Mouse (Mus musculus): Measurements from ENCODE around the gene Lin37. TPM values are rescaled to one million over a fixed set of nuclear protein-coding genes. Genes with fewer than 3 reads are reported as not detected.

Gene Lin37
- polyA plus RNA-seq, 1 experiment from 2014 or later: 60.4 TPM

DNA sequence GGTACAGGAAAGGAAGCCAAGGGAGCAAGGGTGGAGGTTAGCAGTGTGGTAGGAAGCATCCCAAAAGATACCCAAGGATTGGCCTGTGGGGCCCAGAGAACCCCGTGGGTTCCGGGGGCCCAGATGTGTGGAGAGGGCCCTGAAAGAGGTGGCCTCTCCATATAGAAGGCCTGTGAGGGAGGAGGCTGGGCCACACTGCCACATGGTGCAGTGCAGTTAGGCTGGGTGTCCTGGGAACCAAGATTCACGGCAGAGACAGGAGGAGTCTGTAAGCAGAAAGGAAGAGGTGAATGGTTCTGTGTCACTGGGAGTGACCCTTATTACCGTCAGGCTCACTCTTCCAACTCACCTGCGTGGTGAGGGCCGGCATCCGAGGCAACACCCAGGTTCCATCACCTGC, 19.1 kb downstream of the Lin37 start:
- H3K27ac ChIP-seq: no peak overlapping the region
- no peaks in the 10 kb centered on the region for H3K9me3 ChIP-seq
- H3K9ac ChIP-seq (replicated peaks): no peak overlapping the region
- peaks cover 5% of the 10 kb centered on the region for H3K4me1 ChIP-seq (replicated peaks)
- no peak overlapping the region for H3K4me3 ChIP-seq (replicated peaks)
- H3K4me2 ChIP-seq (replicated peaks): no peak overlapping the region
- no peak for ATAC-seq
- no peaks in the 10 kb centered on the region for H3K27me3 ChIP-seq
- 95% methylated on average over 7 of the region's 7 CpGs for WGBS
- H3K36me3 ChIP-seq: peaks cover 36% of the 10 kb centered on the region

DNA sequence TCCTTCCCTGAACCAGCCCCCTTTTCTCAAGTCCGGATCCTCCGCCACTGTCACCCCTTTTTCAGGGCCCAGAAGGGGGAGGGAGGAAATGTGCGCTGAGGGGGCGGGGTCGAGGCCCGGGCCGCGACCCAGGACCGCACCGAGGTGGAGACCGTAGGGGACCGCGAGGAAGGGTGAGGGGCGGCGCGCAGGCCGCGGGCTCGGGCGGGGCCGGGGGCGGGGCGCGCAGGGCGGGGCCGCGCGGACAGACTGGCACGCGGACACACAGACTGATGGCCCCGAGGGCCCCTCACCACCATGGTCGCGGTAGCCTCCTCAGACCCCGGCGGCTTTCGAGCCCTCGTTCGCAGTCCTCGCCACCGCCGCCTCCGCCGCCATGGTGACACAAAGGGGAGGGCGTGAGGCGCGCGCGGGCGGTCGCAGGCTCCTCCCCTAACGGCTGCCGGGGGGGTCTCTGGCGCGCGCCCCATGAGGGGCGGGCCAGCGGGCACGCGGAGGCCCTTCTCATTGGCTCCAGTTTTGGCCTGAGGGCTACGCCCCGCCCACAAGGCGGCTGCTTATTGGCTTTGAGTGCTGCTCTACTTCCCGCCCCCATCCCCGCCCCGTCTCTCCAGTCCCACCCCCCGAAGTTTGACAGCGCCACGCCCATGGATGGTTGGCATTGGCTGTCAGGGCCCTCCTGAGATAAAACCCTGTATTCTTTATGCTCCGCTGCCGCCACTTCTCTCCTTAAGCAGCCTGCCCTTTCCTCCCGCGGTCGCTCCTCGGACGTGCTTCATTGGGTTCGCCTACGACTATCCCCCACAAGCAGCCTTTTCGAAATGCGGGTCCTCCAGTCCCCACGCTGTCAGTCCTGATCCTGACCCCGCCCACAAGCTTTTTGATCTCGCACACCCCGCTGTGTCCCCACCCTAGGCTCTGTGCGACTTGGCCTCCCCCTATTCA, 24.7 kb downstream of the Lin37 start, which contains the start of gene Arhgap33:
TSS of gene Arhgap33 (minus strand) at position 428 of the 945 bp plus-strand sequence.
- Histone ChIP-seq H3K9ac (replicated peaks) (peak within 1 kb of the TSS; percentile 93), H3K9me3 (no peaks in the 10 kb centered on the region), H3K27ac (peak within 1 kb of the TSS; percentile 96), H3K4me3 (replicated peaks) (peak within 1 kb of the TSS; percentile 83), H3K4me2 (replicated peaks) (peak within 1 kb of the TSS; percentile 94), H3K27me3 (no peaks in the 10 kb centered on the region), H3K36me3 (peaks cover 46% of the 10 kb centered on the region), H3K4me1 (replicated peaks) (peaks cover 43% of the 10 kb centered on the region)
- peak; percentile 90 for ATAC-seq
- under 1% methylated on average over 61 of the region's 84 CpGs for WGBS

DNA sequence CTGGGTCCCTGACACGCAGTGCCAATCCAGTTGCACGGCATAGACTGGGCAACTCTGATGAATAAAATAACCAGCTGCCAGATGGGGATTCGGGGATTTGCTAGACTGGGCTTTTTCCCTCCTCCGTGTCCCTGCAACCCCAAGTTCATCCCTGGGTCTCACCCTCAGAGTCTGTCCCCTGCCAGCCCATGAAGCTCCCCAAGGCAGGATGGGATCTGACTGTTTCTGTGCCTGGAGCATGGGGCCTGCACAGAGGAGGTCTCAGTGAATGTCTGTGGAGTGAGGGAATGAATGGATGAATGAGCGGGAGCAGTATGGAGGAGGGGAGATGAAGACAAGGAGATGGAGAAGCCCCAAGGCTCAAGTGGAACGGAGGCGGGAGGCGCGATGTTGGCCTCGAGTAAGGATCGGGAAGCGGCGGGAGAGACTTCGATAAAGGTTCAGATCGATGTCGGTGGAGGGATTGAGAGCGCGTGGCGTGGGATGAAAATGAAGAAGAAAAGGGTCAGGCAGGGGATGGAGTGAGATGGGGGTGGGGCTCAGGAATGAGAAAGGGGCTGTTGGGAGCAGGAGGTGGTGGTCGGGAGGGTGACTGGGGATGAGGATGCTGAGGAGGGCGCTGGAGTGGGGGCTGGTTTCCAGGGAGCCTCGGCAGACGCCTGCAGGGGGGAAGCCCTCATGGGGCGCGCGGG, 25.6 kb downstream of the Lin37 start:
- 3% methylated on average over 23 of the region's 26 CpGs for WGBS
- peaks cover 46% of the 10 kb centered on the region for H3K36me3 ChIP-seq
- peak overlapping the region; percentile 93 for H3K9ac ChIP-seq (replicated peaks)
- peak overlapping the region; percentile 96 for H3K27ac ChIP-seq
- peak overlapping the region; percentile 94 for H3K4me2 ChIP-seq (replicated peaks)
- no peaks in the 10 kb centered on the region for H3K9me3 ChIP-seq
- peak overlapping the region; percentile 83 for H3K4me3 ChIP-seq (replicated peaks)
- H3K27me3 ChIP-seq: no peaks in the 10 kb centered on the region
- ATAC-seq: peak; percentile 55
- peaks cover 43% of the 10 kb centered on the region for H3K4me1 ChIP-seq (replicated peaks)

DNA sequence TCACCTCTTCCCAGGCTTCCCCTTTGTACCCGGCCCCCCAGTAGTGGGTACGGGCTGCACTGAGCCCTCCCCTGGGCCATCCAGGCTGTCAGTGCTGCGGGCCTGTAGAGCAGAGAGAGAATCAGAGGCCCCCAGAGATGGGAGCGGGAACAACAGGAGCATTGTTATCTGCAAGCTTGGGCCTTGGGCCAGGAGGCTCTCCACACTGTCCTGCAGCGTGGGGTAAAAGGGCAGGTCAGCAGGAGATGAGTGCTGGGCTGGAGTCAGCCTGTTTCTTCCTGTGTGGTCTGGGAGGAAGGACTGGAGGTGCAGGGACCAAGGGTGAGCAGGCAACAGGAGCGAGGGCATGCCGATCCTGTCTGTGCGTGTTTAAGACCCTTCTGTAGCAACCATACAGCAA, 26.7 kb downstream of the Lin37 start:
- peak overlapping the region; percentile 83 for H3K4me3 ChIP-seq (replicated peaks)
- H3K36me3 ChIP-seq: peaks cover 52% of the 10 kb centered on the region
- no peaks in the 10 kb centered on the region for H3K9me3 ChIP-seq
- H3K4me1 ChIP-seq (replicated peaks): peaks cover 43% of the 10 kb centered on the region
- H3K27me3 ChIP-seq: no peaks in the 10 kb centered on the region
- peak overlapping the region; percentile 56; the same call in 1 of the 2 replicates for H3K27ac ChIP-seq
- 0 out of 2 replicates have a peak, but pooled peaks have one; percentile 2 for ATAC-seq
- H3K4me2 ChIP-seq (replicated peaks): peak overlapping the region; percentile 94
- WGBS: 7% methylated on average over 8 of the region's 8 CpGs
- peak overlapping the region; percentile 93 for H3K9ac ChIP-seq (replicated peaks)

DNA sequence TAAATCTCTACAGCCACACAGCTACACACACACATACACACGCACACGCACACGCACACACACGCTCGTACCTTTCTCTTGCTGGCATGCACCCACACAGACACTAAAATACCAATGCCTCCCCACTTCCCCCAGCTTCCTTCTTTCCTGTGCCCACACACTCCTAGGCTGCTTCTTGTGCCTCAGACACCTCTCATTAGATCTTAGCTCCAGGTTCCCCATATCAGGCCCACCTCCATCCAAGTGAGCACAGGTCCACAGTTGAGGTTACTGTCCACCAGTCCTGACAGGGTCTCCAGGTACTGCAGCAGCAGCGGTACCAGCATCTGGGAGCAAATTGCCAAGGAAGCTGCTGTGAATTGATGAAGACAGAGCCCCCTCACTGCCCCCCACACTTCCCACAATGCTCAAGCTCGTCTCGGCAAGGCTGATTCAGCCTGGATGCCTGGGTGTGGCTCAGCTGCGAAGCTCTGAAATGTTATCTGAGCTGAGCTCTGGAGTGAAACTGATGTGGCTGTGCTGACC, 28.3 kb downstream of the Lin37 start:
- peak overlapping the region; percentile 94 for H3K4me2 ChIP-seq (replicated peaks)
- 0 out of 2 replicates have a peak overlapping the region, but pooled peaks have one; percentile 5 for H3K27ac ChIP-seq
- H3K9me3 ChIP-seq: no peaks in the 10 kb centered on the region
- no peaks in the 10 kb centered on the region for H3K27me3 ChIP-seq
- peaks cover 68% of the 10 kb centered on the region for H3K36me3 ChIP-seq
- 91% methylated on average over 9 of the region's 9 CpGs for WGBS
- no peak for ATAC-seq
- peaks cover 51% of the 10 kb centered on the region for H3K4me1 ChIP-seq (replicated peaks)
- H3K9ac ChIP-seq (replicated peaks): peak overlapping the region; percentile 93
- H3K4me3 ChIP-seq (replicated peaks): 0 out of 2 replicates have a peak overlapping the region, but pooled peaks have one; percentile 83

DNA sequence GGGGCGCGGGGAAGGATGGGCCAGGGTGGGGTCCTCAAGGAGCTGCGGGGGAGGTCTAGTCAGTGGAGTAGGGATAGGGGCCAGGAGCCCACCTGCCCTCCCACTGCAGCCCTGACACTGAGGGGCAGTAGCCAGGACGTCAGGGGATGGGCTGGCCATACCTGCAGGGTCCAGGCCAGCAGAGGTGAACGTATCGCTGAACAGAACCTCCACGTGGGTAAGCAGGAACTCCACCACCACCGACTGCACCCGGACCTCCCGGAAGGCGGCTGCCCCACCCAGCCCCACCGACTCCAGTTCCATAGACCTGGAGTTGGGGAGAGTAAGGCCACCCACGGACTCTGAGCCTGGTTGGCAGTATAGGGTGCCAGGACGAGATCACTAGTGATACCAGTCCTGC, 32.7 kb downstream of the Lin37 start:
- no peak overlapping the region for H3K4me2 ChIP-seq (replicated peaks)
- no peak overlapping the region for H3K4me3 ChIP-seq (replicated peaks)
- peak overlapping the region; percentile 53 for H3K9ac ChIP-seq (replicated peaks)
- peaks cover 35% of the 10 kb centered on the region for H3K4me1 ChIP-seq (replicated peaks)
- H3K36me3 ChIP-seq: peaks cover 98% of the 10 kb centered on the region
- WGBS: 83% methylated on average over 14 of the region's 14 CpGs
- H3K9me3 ChIP-seq: no peaks in the 10 kb centered on the region
- H3K27ac ChIP-seq: no peak overlapping the region
- H3K27me3 ChIP-seq: no peaks in the 10 kb centered on the region
- no peak; the same call in 1 of the 2 replicates for ATAC-seq

DNA sequence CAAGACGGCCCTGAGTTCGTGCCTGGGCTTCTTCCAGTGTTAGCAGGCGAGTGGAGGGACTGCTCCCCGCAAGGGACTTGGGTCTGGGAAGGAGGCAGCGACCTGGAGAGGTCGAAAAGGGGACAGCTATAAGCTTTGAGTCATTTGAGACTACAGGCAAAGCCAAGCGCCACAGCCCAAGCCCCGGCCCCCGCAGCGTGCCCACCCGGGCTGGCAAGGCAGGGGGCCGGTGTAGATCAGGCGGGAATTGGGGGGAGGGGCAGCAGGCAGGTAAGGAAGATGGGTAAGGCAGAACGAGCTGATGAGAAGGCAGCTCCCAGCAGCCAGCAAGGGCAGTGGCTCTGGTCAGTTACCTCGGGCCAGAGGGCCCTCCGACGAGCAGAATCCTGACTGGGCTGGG, 33.2 kb downstream of the Lin37 start:
- H3K27me3 ChIP-seq: no peaks in the 10 kb centered on the region
- H3K9ac ChIP-seq (replicated peaks): peak overlapping the region; percentile 53
- H3K9me3 ChIP-seq: no peaks in the 10 kb centered on the region
- no peak overlapping the region for H3K27ac ChIP-seq
- 31% methylated on average over 17 of the region's 17 CpGs for WGBS
- H3K36me3 ChIP-seq: peaks cover 92% of the 10 kb centered on the region
- no peak overlapping the region for H3K4me3 ChIP-seq (replicated peaks)
- H3K4me2 ChIP-seq (replicated peaks): no peak overlapping the region
- ATAC-seq: no peak
- peaks cover 29% of the 10 kb centered on the region for H3K4me1 ChIP-seq (replicated peaks)

DNA sequence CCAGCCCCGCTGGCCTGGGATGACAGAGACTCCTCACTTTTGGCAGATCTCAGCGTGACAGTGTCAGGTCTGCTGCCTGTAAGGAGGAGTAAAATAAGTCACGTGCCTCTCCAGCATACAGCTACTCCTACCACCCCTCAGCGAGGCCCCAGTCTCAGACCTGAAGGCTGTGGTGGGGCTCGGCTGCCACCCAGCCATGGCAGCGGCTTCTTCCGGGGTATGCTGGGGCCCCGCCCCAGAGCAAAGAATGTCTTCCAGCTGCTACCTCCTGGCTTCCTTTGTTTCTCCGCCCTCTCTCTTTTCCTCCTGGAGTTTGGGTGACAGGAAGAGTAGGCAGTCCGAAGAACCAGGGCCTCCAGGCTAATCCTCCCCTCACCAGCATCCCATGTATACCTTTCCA, 33.7 kb downstream of the Lin37 start:
- Histone ChIP-seq H3K4me3 (replicated peaks) (no peak overlapping the region), H3K27ac (no peak overlapping the region), H3K27me3 (no peaks in the 10 kb centered on the region), H3K4me1 (replicated peaks) (peaks cover 25% of the 10 kb centered on the region), H3K36me3 (peaks cover 87% of the 10 kb centered on the region), H3K4me2 (replicated peaks) (no peak overlapping the region), H3K9ac (replicated peaks) (no peak overlapping the region; the same call in 1 of the 2 replicates), H3K9me3 (no peaks in the 10 kb centered on the region)
- 36% methylated on average over 10 of the region's 10 CpGs for WGBS
- ATAC-seq: no peak

DNA sequence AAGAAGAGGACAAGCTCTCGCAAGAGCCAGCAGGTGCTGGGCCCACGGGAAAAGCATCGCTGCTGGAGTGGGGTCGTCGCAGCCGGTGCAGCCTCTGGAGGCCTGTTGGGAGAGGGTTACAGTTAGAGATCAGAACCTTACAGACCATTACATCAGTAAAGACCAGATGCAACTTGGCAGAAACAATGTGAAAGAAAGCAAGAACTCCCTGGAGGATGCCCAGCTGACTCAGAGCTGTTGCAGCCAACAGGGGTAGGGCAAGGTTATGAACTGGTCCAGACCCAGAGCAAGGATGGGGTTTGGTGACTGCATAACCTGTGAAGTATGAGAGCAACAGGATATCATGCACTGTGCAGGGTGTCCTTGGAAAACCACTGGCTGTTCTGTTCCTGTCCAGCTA, 35.2 kb downstream of the Lin37 start:
- Histone ChIP-seq H3K4me1 (replicated peaks) (peaks cover 30% of the 10 kb centered on the region), H3K27ac (no peak overlapping the region), H3K4me2 (replicated peaks) (no peak overlapping the region), H3K9me3 (no peaks in the 10 kb centered on the region), H3K4me3 (replicated peaks) (no peak overlapping the region), H3K27me3 (no peaks in the 10 kb centered on the region), H3K36me3 (peaks cover 73% of the 10 kb centered on the region), H3K9ac (replicated peaks) (no peak overlapping the region)
- no peak for ATAC-seq
- 84% methylated on average over 6 of the region's 6 CpGs for WGBS

DNA sequence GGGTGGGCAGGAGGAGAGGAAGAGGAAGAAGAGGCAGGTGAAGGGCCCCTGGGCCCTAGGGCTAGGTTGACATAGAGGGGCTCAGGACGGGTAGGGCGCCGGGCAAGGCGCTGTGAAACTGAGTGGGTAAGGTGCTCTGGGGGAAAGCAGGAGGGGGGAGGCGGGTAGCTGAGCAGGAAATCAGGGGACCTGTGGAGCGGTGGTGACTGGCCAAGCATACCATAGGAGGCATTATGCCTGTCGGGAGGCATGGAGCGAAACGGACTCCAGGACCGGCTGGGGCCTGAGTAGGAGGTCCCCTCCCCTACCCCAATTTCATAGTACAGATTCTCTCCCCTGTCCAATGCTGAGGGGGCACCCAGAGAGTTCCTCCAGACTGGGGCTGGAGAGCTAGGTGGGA, 36.8 kb downstream of the Lin37 start:
- Histone ChIP-seq H3K27me3 (no peaks in the 10 kb centered on the region; the same call in 1 of the 2 replicates), H3K27ac (peak overlapping the region; percentile 10; the same call in 1 of the 2 replicates), H3K4me2 (replicated peaks) (no peak overlapping the region), H3K36me3 (peaks cover 57% of the 10 kb centered on the region), H3K9ac (replicated peaks) (no peak overlapping the region), H3K4me3 (replicated peaks) (no peak overlapping the region), H3K9me3 (no peaks in the 10 kb centered on the region), H3K4me1 (replicated peaks) (peaks cover 30% of the 10 kb centered on the region)
- ATAC-seq: no peak
- 78% methylated on average over 10 of the region's 10 CpGs for WGBS

DNA sequence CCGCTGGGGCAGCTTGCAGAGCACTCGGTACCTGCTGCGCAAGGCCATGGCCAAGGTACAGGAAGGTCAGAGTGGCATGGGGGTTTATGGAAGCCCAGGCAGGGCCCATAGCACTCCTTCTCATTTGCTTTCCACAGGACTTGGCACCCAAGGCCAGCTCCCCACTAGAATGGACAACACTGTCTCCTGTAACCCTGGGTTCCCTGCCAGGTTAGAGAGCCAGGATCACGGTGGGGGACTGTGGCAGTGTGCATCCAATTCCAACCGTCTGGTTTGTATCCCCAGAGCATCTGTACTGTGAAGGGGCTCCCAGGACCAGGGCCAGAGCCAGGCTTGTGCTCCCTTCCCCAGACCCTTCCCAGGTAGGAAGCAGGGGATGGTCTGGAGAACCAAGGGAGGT, 38.8 kb downstream of the Lin37 start:
- Histone ChIP-seq H3K9me3 (no peaks in the 10 kb centered on the region), H3K4me1 (replicated peaks) (peaks cover 17% of the 10 kb centered on the region), H3K9ac (replicated peaks) (no peak overlapping the region; the same call in 1 of the 2 replicates), H3K4me3 (replicated peaks) (no peak overlapping the region), H3K4me2 (replicated peaks) (no peak overlapping the region), H3K27ac (no peak overlapping the region), H3K36me3 (peaks cover 36% of the 10 kb centered on the region), H3K27me3 (no peaks in the 10 kb centered on the region; the same call in 1 of the 2 replicates)
- WGBS: 63% methylated on average over 5 of the region's 5 CpGs
- peak; percentile 29; the same call in 1 of the 2 replicates for ATAC-seq

Data from midbrain, embryonic 13.5 days (tissue).